Mouse (Mus musculus) G1E (cell line): ENCODE data around the gene Nek1. TPM values are rescaled to one million over a fixed set of nuclear protein-coding genes. Genes with fewer than 3 reads are reported as not detected.

Experiments
- ATAC-seq: 2 replicates; pipeline ENCODE4 v1.8.0; 2016; ENCODE audit warnings: mild to moderate bottlenecking; ENCODE audit not compliant: insufficient number of reproducible peaks, poor library complexity, low FRiP score, severe bottlenecking; ENCODE audit errors: extremely low read depth
- DNase-seq: peaks from one replicate; pipeline ENCODE4 v3.0.0; 2012; ENCODE audit warnings: low spot score
- H3K27me3 ChIP-seq: 2 replicates; pipeline ENCODE4 v1.6.1; 2012; ENCODE audit warnings: mild to moderate bottlenecking, low read length, inconsistent platforms; ENCODE audit not compliant: insufficient read depth
- H3K36me3 ChIP-seq: replicated peaks from 2 replicates; pipeline ENCODE3; 2012; ENCODE audit warnings: mild to moderate bottlenecking, inconsistent platforms
- H3K4me1 ChIP-seq: 2 replicates; pipeline ENCODE4 v1.6.1; 2012; ENCODE audit warnings: low read depth, low read length, inconsistent platforms, mixed read lengths; ENCODE audit not compliant: insufficient read depth
- H3K4me3 ChIP-seq: 2 replicates; pipeline ENCODE4 v1.5.1; 2012; ENCODE audit warnings: low read depth, mild to moderate bottlenecking, inconsistent platforms, low read length, moderate library complexity, mixed read lengths
- H3K9me3 ChIP-seq: replicated peaks from 2 replicates; pipeline ENCODE4 v1.6.1; 2012; ENCODE audit warnings: inconsistent platforms
- CTCF ChIP-seq: IDR thresholded peaks from 2 replicates; pipeline ENCODE4 v1.5.1; 2012; ENCODE audit warnings: low read depth, low read length, inconsistent platforms, mixed read lengths
- GATA1 ChIP-seq: IDR thresholded peaks from 2 replicates; pipeline ENCODE4 v1.6.1; 2012; ENCODE audit warnings: borderline replicate concordance, low read length, inconsistent platforms, mixed read lengths
- GATA2 ChIP-seq: IDR thresholded peaks from 2 replicates; pipeline ENCODE4 v1.6.1; 2012; ENCODE audit warnings: low read depth, low read length, inconsistent platforms, borderline replicate concordance
- POLR2AphosphoS5 ChIP-seq: IDR thresholded peaks from 2 replicates; pipeline ENCODE4 v1.6.1; 2012; ENCODE audit warnings: low read depth, low read length, inconsistent platforms; ENCODE audit not compliant: insufficient replicate concordance
- TAL1 ChIP-seq: conservative IDR thresholded peaks from 2 replicates; pipeline ENCODE4 v1.6.1; 2012; ENCODE audit warnings: low read depth, low read length, inconsistent platforms, mixed read lengths
- polyA plus RNA-seq: library from polyadenylated mRNA; stranded (reverse); fragments of >175 nt; gene quantifications from 2 replicates; pipeline ENCODE4 v1.2.3, GENCODE M21; 2012
- total RNA-seq, 2 experiments: library from RNA; stranded (forward) in 1 of 2; stranded (reverse) in 1 of 2; fragments of 200-1000 nt in 1 of 2; fragments of >200 nt in 1 of 2; fragmentation: Nextera tagmentation in 1 of 2; gene quantifications; 2 replicates each; pipeline ENCODE4 v1.2.3; 2014 to 2017

The Nek1 gene
- 56.7 and 68.9 TPM in 2 replicates for total RNA-seq (2014; fragmentation: Nextera tagmentation)
- 32.1 and 34.9 TPM in 2 replicates for total RNA-seq (2017)
- polyA plus RNA-seq, result 6.7 and 6.9 TPM in 2 replicates

DNA sequence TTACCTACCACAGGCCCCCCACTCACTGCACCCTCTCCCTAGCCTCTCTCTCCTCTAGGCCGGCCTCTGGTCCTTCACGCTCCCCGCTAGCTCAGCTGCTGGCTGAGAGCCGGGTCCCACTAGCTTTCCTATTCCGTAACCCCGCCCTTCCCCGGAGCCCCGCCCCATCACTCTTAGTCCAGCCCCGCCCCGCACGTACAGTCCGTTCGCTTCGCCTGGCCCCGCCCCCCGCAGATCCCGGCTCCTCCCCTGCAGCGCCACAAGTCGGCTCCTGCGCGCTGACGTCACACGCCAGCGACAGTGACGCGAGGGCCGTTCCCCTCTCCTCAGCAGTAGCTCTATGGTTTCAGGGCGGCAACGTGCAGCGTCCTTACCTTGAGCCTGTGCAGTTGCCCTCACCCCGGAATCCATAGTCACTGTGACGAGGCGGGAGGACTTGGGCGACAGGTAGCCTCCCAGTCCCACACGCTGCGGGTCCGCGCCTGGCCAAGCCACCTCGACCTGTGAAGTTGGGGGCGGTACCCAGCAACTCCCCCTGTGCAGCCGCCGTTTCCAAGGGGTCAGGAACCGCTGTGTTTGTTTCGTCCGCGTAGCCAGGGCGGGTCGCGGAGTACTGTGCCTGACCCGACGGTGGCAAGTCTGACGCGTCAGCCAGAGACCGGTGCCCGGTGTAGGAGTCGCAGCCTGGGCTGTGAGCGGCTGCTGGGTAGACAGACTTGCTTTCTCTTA, at the start of gene Nek1:
Gene Nek1, plus strand, starts transcription at position 286 of the 729 bp plus-strand sequence.
- H3K36me3 ChIP-seq, result peaks cover 5% of the 10 kb centered on the region

GRCm38 (mm10) chr8:60947503-60947902, 45.5 kb upstream of the Nek1 start:
- no peaks in the 10 kb centered on the region for H3K9me3 ChIP-seq
- ATAC-seq, result no peak
- no peak for TF ChIP-seq GATA1
- TF ChIP-seq GATA2, result no peak
- TF ChIP-seq POLR2AphosphoS5, result no peak
- TF ChIP-seq TAL1, result no peak
- TF ChIP-seq CTCF, result no peak

More for the DNA sequence above, at the start of gene Nek1:
- TF ChIP-seq GATA2 (no peak), GATA1 (no peak), CTCF (no peak), TAL1 (no peak), POLR2AphosphoS5 (no peak)
- Histone ChIP-seq H3K27me3 (no peaks in the 10 kb centered on the region), H3K4me3 (peak within 1 kb of the TSS; percentile 95), H3K4me1 (peaks cover 11% of the 10 kb centered on the region), H3K9me3 (no peaks in the 10 kb centered on the region; the same call in 1 of the 2 replicates)
- DNase-seq (peak; percentile 80), ATAC-seq (peak; percentile 85)

GRCm38 (mm10) chr8:60949859-60950258, 43.1 kb upstream of the Nek1 start:
- Histone ChIP-seq H3K4me3 (no peak overlapping the region; the same call in 1 of the 2 replicates), H3K36me3 (peaks cover 8% of the 10 kb centered on the region), H3K27me3 (no peaks in the 10 kb centered on the region), H3K4me1 (peaks cover 48% of the 10 kb centered on the region), H3K9me3 (no peaks in the 10 kb centered on the region)
- ATAC-seq (0 out of 2 replicates have a peak, but pooled peaks have one; percentile 15), DNase-seq (no peak)
- TF ChIP-seq GATA1 (no peak), POLR2AphosphoS5 (no peak), TAL1 (no peak), GATA2 (no peak), CTCF (no peak)

More at GRCm38 (mm10) chr8:60947503-60947902, 45.5 kb upstream of the Nek1 start:
- Histone ChIP-seq H3K36me3 (peaks cover 10% of the 10 kb centered on the region), H3K4me1 (peaks cover 42% of the 10 kb centered on the region), H3K4me3 (no peak overlapping the region), H3K27me3 (no peaks in the 10 kb centered on the region)
- DNase-seq, result no peak

GRCm38 (mm10) chr8:60951271-60951670, 41.7 kb upstream of the Nek1 start:
- Histone ChIP-seq H3K4me1 (peaks cover 50% of the 10 kb centered on the region), H3K9me3 (no peaks in the 10 kb centered on the region), H3K27me3 (no peaks in the 10 kb centered on the region), H3K36me3 (peaks cover 5% of the 10 kb centered on the region), H3K4me3 (no peak overlapping the region)
- no peak for DNase-seq
- no peak for ATAC-seq
- no peak for TF ChIP-seq TAL1
- TF ChIP-seq GATA2, result no peak
- TF ChIP-seq CTCF, result no peak
- TF ChIP-seq GATA1, result no peak
- no peak for TF ChIP-seq POLR2AphosphoS5

GRCm38 (mm10) chr8:60951757-60952156, 41.2 kb upstream of the Nek1 start:
- H3K27me3 ChIP-seq, result no peaks in the 10 kb centered on the region
- no peak for DNase-seq
- H3K4me3 ChIP-seq, result no peak overlapping the region
- no peaks in the 10 kb centered on the region for H3K9me3 ChIP-seq
- peaks cover 55% of the 10 kb centered on the region for H3K4me1 ChIP-seq
- H3K36me3 ChIP-seq, result peaks cover 5% of the 10 kb centered on the region
- TF ChIP-seq CTCF (no peak), GATA2 (no peak), TAL1 (no peak), POLR2AphosphoS5 (no peak), GATA1 (no peak)
- ATAC-seq, result no peak

GRCm38 (mm10) chr8:60952803-60953202, 40.2 kb upstream of the Nek1 start:
- TF ChIP-seq POLR2AphosphoS5 (no peak), CTCF (no peak), GATA2 (no peak), GATA1 (no peak), TAL1 (no peak)
- Histone ChIP-seq H3K27me3 (no peaks in the 10 kb centered on the region), H3K36me3 (peaks cover 5% of the 10 kb centered on the region), H3K9me3 (no peaks in the 10 kb centered on the region), H3K4me1 (peaks cover 62% of the 10 kb centered on the region), H3K4me3 (no peak overlapping the region)
- DNase-seq, result no peak
- ATAC-seq, result no peak
